Mouse (Mus musculus) cortical plate, adult 2 months (tissue): ENCODE results near the gene Cnbd2.

ENCODE experiments used
- CTCF ChIP-seq: fragments of 200-500 bp; IDR thresholded peaks from 2 replicates; pipeline ENCODE4 v1.5.1; 2011; ENCODE audit warnings: mild to moderate bottlenecking, control low read depth, low read length; ENCODE audit not compliant: insufficient read depth; ENCODE audit errors: extremely low read depth
- POLR2A ChIP-seq: fragments of 200-500 bp; IDR thresholded peaks from 2 replicates; pipeline ENCODE4 v1.6.1; 2011; ENCODE audit warnings: mild to moderate bottlenecking, low read length, control low read depth; ENCODE audit not compliant: insufficient read depth; ENCODE audit errors: extremely low read depth

GRCm38 (mm10) chr2:156331446-156331965, 19.4 kb downstream of the Cnbd2 start:
- no peak for TF ChIP-seq CTCF
- TF ChIP-seq POLR2A: no peak
